Mouse (Mus musculus) lung, postnatal 0 days (tissue): ENCODE measurements around the gene Sbk2.

Source experiments
- CTCF ChIP-seq: IDR thresholded peaks from 2 replicates; pipeline ENCODE4 v1.5.1; 2016; ENCODE audit warnings: antibody characterized with exemption, mild to moderate bottlenecking
- EP300 ChIP-seq: IDR thresholded peaks from 2 replicates; pipeline ENCODE4 v1.6.1; 2016; ENCODE audit warnings: antibody characterized with exemption, mild to moderate bottlenecking, control low read depth

DNA sequence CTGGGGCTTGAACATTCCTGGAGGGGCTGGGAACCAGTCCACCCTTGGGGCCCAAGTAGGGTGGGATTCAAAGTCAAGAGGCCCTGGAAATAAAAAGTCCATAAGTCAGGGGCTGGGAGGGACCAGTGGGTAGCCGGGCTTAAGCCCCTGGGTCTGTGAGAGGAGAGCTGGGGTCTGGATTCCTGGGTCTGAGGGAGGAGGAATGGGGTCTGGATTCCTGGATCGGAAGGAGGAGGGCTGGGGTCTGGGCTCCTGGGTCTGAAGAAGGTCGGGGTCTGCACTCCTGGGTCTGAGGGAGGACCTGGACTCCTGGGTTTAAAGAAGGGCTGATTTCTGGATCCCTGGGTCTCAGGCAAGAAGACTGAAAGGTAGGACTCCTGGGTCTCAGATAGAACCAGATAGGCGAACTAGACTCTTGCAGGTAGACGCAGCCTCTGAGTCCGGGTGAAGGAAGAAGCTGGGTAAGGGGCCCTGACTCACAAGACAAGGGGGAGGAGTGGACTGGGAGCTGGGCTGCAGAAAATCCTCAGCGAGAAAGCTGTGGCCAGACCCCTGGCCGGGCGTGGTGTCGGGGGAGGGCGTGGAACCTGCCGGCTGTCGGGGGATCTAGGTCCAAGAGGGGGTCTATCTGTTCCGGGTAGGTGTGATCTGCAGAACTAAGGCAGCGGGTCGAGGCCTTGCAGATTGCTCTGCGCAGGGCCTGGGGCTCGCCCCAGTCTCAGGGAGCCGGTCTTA lies 31.2 kb upstream of the Sbk2 start:
- TF ChIP-seq CTCF (no peak), EP300 (no peak)
